Mouse (Mus musculus): Measurements from ENCODE around the gene 4932438A13Rik.

Gene 4932438A13Rik

DNA sequence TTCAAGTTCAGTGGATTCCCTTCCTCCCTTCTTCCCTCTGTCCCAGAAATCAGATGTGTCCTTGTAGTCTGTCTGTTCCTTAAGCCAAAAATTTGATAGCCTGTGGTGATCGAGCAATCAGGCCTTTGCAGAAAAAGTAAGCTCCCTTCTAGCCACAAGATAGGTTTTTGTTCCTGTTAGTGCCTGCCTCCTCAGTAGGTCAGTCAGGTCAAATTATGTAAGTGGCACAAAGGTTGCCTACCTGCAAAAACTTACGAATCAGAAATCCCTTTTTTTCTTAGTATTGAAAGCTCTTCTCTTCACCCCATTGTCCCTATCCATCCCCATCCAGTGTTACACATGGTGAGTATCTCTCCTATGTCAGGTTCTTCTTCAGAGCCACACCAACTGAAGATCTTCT lies 54.9 kb downstream of the 4932438A13Rik start:
- DNase-seq (ENCODE audit: extremely low read depth, low read depth, low spot score): peak; percentile 50

DNA sequence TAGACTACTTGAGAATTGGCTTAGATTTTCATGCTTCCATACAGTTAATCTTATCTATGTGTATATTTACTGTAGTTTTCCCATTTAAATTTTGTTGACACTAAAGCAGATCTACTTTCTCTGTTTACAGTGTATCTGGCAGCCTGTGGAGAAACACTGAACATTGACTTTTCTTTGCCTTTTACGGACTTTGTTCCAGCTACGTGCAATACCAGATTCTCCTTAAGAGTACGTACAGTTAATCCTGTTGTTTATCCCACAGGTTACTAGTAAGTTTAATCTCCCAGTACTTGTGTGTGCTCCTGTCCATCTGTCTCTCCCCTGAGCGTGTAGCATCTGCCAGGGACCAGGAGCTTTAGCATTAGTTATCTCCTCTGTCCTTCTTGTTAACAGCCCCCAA lies 55.4 kb downstream of the 4932438A13Rik start:
- no peak for DNase-seq (ENCODE audit: extremely low read depth, low read depth, low spot score)

DNA sequence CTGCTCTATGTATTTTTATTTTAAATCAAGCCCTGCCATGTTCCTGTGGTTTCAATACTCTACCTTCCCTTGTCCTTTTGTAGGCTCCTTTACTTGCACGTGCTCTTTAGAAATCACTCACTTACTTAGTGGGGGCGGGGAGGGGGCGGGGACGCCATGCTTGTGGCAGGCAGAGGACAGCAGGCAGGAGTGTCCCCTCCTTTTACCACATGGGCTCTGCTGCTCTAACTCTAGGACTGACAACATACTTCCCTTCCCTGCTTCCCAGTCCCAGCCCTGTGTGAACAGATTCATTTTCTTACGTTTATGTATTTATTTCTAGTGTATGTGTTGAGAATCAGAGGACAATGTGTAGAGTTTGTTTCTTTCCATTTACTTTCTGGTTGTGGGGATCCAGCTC lies 78.7 kb downstream of the 4932438A13Rik start:
- DNase-seq (ENCODE audit: extremely low read depth, low read depth, low spot score): no peak

DNA sequence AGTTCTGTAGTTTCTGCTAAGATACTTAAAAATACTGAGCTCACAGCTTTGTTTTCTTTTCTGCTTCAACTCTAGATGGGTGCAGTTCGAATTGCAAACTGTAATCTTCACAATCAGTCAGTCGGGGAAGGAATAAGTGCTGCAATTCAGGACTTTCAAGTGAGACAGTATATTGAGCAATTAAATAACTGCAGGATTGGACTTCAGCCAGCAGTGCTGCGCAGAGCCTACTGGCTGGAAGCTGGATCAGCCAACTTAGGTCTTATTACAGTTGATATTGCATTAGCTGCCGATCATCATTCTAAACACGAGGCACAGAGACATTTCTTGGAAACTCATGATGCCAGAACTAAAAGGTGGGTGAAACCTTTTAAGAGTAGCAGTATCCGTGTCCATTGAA lies 79.2 kb downstream of the 4932438A13Rik start:
- peak; percentile 72 for DNase-seq (ENCODE audit: extremely low read depth, low read depth, low spot score)

DNA sequence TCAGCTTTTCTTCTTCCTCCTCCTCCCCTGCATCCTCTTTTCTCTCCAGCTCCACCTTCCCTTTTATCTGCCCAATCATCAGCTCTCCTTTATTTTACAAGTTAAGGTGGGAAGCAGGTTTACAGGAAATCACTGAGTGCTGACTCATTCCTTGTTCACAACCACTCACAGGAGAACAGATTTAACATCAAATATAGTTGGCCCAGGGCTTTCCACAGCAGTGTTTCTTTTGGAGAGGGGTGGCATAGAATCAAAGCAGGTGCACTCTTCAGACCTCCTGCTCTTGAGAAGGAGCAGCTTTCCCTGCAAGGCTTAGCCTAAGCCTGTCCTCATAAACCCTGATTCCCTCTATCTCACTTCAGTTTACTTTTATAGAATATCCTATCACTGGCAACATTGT lies 80.8 kb downstream of the 4932438A13Rik start:
- no peak for DNase-seq (ENCODE audit: extremely low read depth, low read depth, low spot score)

DNA sequence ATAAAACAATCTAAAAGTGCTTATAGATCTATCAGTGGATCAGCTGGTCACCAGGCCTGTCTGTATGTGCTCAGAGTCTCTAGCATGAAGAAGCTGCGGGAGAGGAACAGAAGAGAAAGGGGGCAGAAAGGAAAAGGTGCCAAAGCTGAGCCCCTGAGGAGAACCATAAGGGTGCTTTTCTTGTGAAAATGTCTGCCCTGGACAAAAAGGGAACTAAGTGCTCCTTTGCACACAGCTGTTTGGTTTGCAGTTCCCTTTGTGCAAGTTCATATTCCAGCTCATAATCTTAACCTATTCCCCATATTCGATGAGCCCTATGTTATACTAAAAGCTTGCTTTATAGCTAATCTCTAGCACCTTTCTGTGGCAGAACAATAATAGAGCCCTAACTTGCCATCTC lies 175.1 kb downstream of the 4932438A13Rik start:
- DNase-seq (ENCODE audit: extremely low read depth, low read depth, low spot score): no peak

DNA sequence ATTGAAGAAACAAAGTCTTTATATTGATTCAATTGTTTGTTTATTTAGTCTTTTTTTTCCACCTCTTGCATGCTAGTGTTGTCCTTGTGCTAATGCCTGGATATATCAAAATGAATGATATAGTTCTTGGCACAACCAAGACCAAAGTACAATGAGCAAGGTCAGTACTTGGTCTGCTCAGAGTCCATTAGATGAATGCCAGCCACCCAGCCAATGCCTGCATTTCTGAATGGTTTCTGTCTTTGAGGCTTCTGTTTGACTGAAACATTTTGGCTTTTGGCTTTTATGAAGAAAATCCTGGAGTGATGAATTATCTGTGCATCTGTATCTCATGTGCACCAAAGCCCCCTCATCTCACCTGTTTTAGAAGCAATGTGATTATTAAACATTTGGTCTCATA lies 176.9 kb downstream of the 4932438A13Rik start:
- no peak for DNase-seq (ENCODE audit: extremely low read depth, low read depth, low spot score)

DNA sequence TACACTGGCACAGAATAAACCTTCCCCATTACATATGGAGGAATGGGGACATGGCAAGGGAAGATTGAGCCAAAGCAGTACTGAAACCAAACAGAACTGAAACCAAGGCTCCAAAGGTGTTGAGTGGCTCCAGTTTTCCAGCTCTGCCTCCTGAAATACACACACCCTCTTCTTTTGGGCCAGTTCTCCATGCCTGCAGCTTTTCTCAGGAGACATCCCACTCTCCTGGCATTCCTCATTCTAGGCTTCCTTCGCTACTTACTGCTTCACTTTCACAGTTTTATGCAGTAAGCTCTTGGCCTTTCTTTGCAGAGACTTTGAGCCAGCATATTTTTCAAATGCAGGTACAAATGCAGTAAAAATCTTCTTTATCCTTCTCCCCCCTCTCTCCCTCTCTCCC lies 188.6 kb downstream of the 4932438A13Rik start:
- DNase-seq (ENCODE audit: extremely low read depth, low read depth, low spot score): no peak

DNA sequence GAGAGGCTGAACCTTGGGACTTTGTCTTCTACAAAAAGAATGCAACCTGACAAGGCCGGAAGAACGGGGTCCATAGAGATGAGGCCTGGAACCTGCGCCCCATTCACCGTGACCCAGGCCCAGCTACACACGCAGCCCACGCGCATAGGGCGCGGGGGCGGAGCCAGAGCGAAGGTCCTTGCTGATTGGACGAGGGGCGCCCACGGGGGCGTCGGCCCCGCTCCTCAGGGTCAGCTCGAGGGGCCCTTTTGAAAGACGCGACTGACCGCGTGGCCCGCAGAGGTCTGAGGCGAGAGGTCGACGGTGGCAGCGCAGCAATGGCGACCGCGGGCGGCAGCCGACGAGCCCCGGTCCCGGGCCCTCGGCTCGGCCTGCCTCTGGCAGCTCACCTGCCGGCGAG lies 200.5 kb downstream of the 4932438A13Rik start, which contains the start of gene Adad1:
Adad1 (plus strand) TSS at position 122 of the 400 bp plus-strand sequence.
- DNase-seq (ENCODE audit: extremely low read depth, low read depth, low spot score): no peak

DNA sequence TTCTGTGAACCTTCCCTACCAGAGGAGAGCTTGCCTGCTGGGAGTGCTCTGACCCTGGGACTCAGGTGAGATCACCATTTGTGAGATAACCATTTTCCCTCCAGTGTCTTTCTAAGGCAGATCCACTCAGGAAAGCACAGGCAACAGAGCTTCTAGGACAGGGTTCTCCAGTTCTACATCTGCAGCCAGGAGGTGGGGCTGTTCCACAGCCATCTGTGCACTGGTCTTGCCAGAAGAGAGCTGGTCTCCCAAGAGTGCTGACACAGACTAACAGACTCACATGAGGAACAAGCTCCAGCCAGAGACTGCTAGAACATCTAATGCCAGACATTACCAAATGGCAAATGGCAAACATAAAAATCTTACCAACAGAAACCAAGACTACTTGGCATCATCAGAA lies 210.3 kb downstream of the 4932438A13Rik start:
- no peak for DNase-seq (ENCODE audit: extremely low read depth, low read depth, low spot score)

DNA sequence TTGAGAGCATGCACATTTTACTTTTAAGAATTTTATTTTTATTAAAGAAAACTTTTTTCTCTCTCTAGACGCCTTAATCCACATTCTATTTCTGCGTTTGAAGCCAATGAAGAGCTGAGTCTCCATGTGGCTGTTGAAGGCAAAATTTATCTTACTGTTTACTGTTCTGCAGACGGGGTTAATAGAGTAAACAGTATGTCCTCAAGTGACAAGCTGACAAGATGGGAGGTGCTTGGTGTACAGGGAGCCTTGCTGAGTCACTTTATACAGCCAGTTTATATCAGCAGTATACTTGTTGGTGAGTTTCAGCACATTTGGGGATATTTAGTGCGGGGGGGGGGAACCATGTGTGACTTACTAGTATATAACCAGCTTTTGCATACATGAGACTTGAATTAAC lies 222.0 kb downstream of the 4932438A13Rik start:
- no peak for DNase-seq (ENCODE audit: extremely low read depth, low read depth, low spot score)

DNA sequence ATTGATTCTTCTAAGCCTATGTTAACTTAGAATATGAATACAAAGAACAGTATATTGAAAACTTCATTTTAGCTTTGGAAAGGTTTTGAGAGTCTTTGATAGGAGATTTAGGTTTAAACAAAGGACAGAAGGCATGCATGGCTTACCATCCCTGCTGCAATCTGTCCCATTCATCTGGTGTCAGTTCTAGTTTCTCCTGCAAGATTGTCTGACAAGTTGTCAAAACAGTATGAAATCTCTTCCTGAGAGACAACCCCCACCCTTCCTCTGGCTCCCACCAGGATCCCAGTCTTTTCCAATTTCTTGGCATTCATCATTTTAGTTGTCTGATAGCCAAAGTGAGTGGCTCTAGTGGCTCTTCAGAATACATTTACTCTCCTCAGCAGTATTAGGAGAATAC lies 227.8 kb downstream of the 4932438A13Rik start:
- DNase-seq (ENCODE audit: extremely low read depth, low read depth, low spot score): no peak
